Mouse (Mus musculus) liver, embryonic 14.5 days (tissue): ENCODE measurements around the gene Plppr1.

Source experiments
- CTCF ChIP-seq: IDR thresholded peaks from 2 replicates; pipeline ENCODE4 v1.5.1; 2016; ENCODE audit warnings: antibody characterized with exemption, low read depth, control low read depth
- EP300 ChIP-seq: IDR thresholded peaks from 2 replicates; pipeline ENCODE4 v1.6.1; 2016; ENCODE audit warnings: antibody characterized with exemption, low read depth

DNA sequence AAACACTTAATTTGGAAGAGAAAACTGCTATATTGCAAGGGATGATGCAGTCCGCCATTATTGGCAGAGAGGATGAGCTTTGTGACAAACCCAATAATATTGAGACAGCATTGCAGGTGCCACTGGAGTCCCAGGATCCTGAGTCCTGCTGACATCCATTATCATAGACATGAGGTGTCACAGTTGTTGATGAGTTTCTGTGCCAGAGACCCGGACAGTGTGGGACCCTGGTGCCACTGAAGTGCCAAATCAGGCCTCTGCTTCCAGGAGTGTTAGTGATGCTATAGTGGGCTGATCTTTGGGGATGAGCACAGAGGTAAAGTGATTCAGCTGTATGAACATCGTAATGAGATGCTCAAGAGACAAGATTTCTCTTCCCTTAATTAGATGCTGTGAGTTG lies 19.2 kb upstream of the Plppr1 start:
- no peak for TF ChIP-seq CTCF
- no peak for TF ChIP-seq EP300
